Mouse (Mus musculus) embryonic facial prominence, embryonic 11.5 days (tissue): ENCODE results near the gene Tubb2a. TPM values are rescaled to one million over a fixed set of nuclear protein-coding genes. Genes with fewer than 3 reads are reported as not detected.

ENCODE experiments used
- ATAC-seq: fragments of 200-750 bp; cut with Nextera tagmentation; replicated peaks from 2 replicates; pipeline ENCODE4 v1.8.0; 2017; ENCODE audit warnings: low read depth; ENCODE audit not compliant: insufficient number of reproducible peaks, low FRiP score, low TSS enrichment
- DNase-seq: peaks from one replicate; pipeline ENCODE4 v3.0.0-alpha.2; 2015; ENCODE audit warnings: low spot score
- H3K27ac ChIP-seq: fragments of 300-500 bp; sonication (generic); replicated peaks from 2 replicates; pipeline ENCODE4 v1.5.1; 2014; ENCODE audit warnings: mild to moderate bottlenecking, low read depth, low read length, control low read depth
- H3K27me3 ChIP-seq: fragments of 300-500 bp; sonication (generic); 2 replicates; pipeline ENCODE4 v1.6.1; 2014; ENCODE audit warnings: mild to moderate bottlenecking, low read length, moderate library complexity, mixed read lengths; ENCODE audit not compliant: control insufficient read depth, insufficient read depth
- H3K36me3 ChIP-seq: fragments of 300-500 bp; sonication (generic); replicated peaks from 2 replicates; pipeline ENCODE4 v1.6.1; 2014; ENCODE audit warnings: low read depth, mild to moderate bottlenecking, low read length, moderate library complexity, mixed read lengths; ENCODE audit not compliant: control insufficient read depth, insufficient read depth
- H3K4me1 ChIP-seq: fragments of 300-500 bp; sonication (generic); 2 replicates; pipeline ENCODE4 v1.6.1; 2014; ENCODE audit warnings: low read length, mixed read lengths; ENCODE audit not compliant: control insufficient read depth, insufficient read depth
- H3K4me2 ChIP-seq: fragments of 300-500 bp; sonication (generic); 2 replicates; pipeline ENCODE4 v1.6.1; 2014; ENCODE audit warnings: low read depth, mild to moderate bottlenecking, control low read depth, low read length, moderate library complexity
- H3K4me3 ChIP-seq: fragments of 300-500 bp; sonication (generic); 2 replicates; pipeline ENCODE4 v1.5.1; 2014; ENCODE audit warnings: low read depth, low read length, control low read depth
- H3K9ac ChIP-seq: fragments of 300-500 bp; sonication (generic); replicated peaks from 2 replicates; pipeline ENCODE4 v1.6.1; 2014; ENCODE audit warnings: mild to moderate bottlenecking, control low read depth, low read length
- H3K9me3 ChIP-seq: fragments of 300-500 bp; sonication (generic); replicated peaks from 2 replicates; pipeline ENCODE4 v1.6.1; 2016; ENCODE audit warnings: mild to moderate bottlenecking, low read length, inconsistent platforms, mixed read lengths; ENCODE audit not compliant: control insufficient read depth
- WGBS: fragments of 180-500 bp; shearing (Covaris S2); extraction: QIAGEN DNeasy Blood & Tissue Kit; methylation state at CpG from one replicate; pipeline ENCODE4 v1.1.7; 2014; 5-methylcytosine and 5-hydroxymethylcytosine counted together
- polyA plus RNA-seq: library from polyadenylated mRNA; unstranded; fragments of >200 nt; fragmentation: Nextera tagmentation; extraction: Ambion mirVana; gene quantifications from 2 replicates; pipeline ENCODE4 v1.2.1, GENCODE M21; 2014

Gene Tubb2a
- polyA plus RNA-seq, 1 experiment from 2014 or later, result 115 TPM

DNA sequence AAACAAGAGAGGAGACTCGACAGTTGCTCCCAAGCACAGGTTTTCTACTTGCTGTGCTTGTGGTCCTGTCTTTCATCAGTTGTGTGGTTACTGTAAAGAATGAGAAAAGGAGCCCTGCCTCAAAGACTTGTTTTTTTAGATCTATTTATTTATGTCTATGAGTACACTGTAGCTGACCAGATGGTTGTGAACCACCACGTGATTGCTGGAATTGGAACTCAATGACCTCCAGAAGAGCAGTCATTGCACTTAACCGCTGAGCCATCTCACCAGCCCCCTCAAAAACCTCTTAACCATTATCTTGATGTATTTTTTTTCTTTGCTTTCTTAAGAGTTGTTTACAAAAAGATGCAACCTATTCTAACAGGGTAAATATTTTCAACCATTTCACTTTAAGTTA, 42.4 kb downstream of the Tubb2a start:
- Histone ChIP-seq H3K27ac (no peak overlapping the region), H3K4me2 (no peak overlapping the region), H3K9ac (no peak overlapping the region), H3K9me3 (no peaks in the 10 kb centered on the region), H3K27me3 (no peaks in the 10 kb centered on the region), H3K4me1 (peaks cover 3% of the 10 kb centered on the region), H3K4me3 (no peak overlapping the region), H3K36me3 (no peaks in the 10 kb centered on the region)
- DNase-seq, result no peak
- ATAC-seq, result no peak
- 78% methylated on average over 3 of the region's 3 CpGs for WGBS

DNA sequence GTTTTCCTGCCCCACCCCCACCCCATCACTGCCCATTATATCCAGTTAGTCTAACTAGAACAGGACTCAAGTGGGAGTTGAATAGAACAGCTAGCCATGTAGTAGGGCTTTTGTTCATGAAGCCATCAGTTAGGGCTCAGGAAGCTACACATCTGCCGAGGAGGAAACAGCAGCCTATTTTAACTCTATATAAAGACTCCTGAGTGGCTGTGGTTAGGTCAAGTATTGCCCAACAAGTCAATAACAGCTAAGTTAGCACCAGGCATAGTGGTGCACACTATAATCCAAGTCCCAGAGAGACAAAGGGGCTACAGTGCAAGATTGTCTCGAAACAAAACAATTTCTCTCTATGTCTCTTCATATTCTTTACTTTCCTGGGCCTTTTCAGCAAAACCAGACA, 45.8 kb downstream of the Tubb2a start:
- H3K4me3 ChIP-seq, result no peak overlapping the region
- no peak for ATAC-seq
- no peaks in the 10 kb centered on the region for H3K4me1 ChIP-seq
- no peak overlapping the region for H3K9ac ChIP-seq
- H3K27ac ChIP-seq, result no peak overlapping the region
- H3K27me3 ChIP-seq, result no peaks in the 10 kb centered on the region
- H3K4me2 ChIP-seq, result no peak overlapping the region
- H3K36me3 ChIP-seq, result no peaks in the 10 kb centered on the region
- no peaks in the 10 kb centered on the region for H3K9me3 ChIP-seq
- DNase-seq, result no peak
- 79% methylated on average over 2 of the region's 2 CpGs for WGBS

Other genes with a start within 250 kb of the Tubb2a start
- not detected in 2 replicates for gene Serpinb6e, start 234.6 kb downstream of the Tubb2a start, polyA plus RNA-seq
- 0.15 TPM in 1 of 2 replicates, not detected in the other for gene Serpinb6c, start 172.3 kb downstream of the Tubb2a start, polyA plus RNA-seq
- gene Nqo2, start 113.3 kb downstream of the Tubb2a start, polyA plus RNA-seq, result 18.0 and 19.4 TPM in 2 replicates
- gene Ripk1, start 75.6 kb downstream of the Tubb2a start, polyA plus RNA-seq, result 13.0 and 13.1 TPM in 2 replicates
- 46.2 and 55.5 TPM in 2 replicates for gene Serpinb6a, start 75.2 kb downstream of the Tubb2a start, polyA plus RNA-seq
- gene Bphl, start 40.4 kb downstream of the Tubb2a start, polyA plus RNA-seq, result 36.9 and 42.8 TPM in 2 replicates
- gene Tubb2b, start 52.5 kb upstream of the Tubb2a start, polyA plus RNA-seq, result 77.6 and 88.3 TPM in 2 replicates
- 101 and 108 TPM in 2 replicates for gene Psmg4, start 85.0 kb upstream of the Tubb2a start, polyA plus RNA-seq